Mouse (Mus musculus): ENCODE results near the gene Itih1.

DNA sequence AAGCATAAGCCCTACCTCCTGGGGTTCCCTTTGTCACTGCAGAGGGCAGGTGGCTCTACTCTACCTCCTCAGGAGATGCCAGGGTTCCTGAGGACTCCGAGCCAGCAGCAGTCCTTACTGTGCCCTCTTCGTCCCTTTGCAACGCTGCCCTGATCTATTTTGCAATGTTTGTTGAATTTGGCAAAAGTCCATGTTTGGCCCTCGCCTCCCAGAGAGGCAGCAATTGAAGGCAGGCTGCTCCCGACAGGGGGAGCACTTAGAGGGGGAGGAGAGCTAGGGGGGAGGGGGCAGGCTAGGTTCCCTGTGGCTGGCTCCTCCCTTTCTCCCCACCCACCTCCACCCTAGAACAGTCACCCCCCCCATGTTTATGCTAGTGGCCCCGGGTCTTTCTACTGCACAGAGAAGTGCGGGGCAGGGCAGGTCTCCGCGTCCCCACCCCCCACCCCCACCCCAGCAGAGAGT lies 54.8 kb downstream of the Itih1 start:
- TF ChIP-seq TBP (conservative IDR thresholded peaks at IDR 0.05; ENCODE audit: low read depth, low read length) (no peak), BHLHE40 (IDR thresholded peaks at IDR 0.05; ENCODE audit: low read depth, low read length) (no peak), IRF4 (IDR thresholded peaks at IDR 0.05; ENCODE audit: low read depth, low read length) (no peak), CHD2 (IDR thresholded peaks at IDR 0.05; ENCODE audit: low read length) (no peak), NELFE (IDR thresholded peaks at IDR 0.05; ENCODE audit: low read depth, low read length) (no peak), MAFK (IDR thresholded peaks at IDR 0.05; ENCODE audit: insufficient replicate concordance, low read length) (no peak), PAX5 (IDR thresholded peaks at IDR 0.05; ENCODE audit: low read length) (no peak), USF2 (conservative IDR thresholded peaks at IDR 0.05; ENCODE audit: low read depth, low read length) (no peak), POLR2A (IDR thresholded peaks at IDR 0.05; ENCODE audit: low read depth, low read length) (no peak), CTCF (conservative IDR thresholded peaks at IDR 0.05 in 1 of 2, IDR thresholded peaks at IDR 0.05 in 1 of 2; ENCODE audit: low read depth in 2 of 2, low read length in 2 of 2) (peak in 1 of 2 experiments; percentile 40; a peak in 2 of 4 replicates), MYC (IDR thresholded peaks at IDR 0.05; ENCODE audit: low read depth, low read length) (no peak), ELF1 (IDR thresholded peaks at IDR 0.05; ENCODE audit: low read depth, low read length) (no peak), EP300 (IDR thresholded peaks at IDR 0.05; ENCODE audit: low read length) (no peak)
